Mouse (Mus musculus) intestine, postnatal 0 days (tissue): ENCODE results near the gene Zfp213. TPM values are rescaled to one million over a fixed set of nuclear protein-coding genes. Genes with fewer than 3 reads are reported as not detected.

Experiments used
- ATAC-seq: fragments of 200-750 bp; cut with Nextera tagmentation; 2 replicates; pipeline ENCODE4 v1.8.0; 2017; ENCODE audit warnings: mild to moderate bottlenecking, moderate TSS enrichment, moderate library complexity
- H3K27ac ChIP-seq: fragments of 300-500 bp; sonication (generic); 2 replicates; pipeline ENCODE4 v1.5.1; 2014; ENCODE audit warnings: mild to moderate bottlenecking, low read depth, low read length, moderate library complexity
- H3K27me3 ChIP-seq: fragments of 300-500 bp; sonication (generic); replicated peaks from 2 replicates; pipeline ENCODE4 v1.6.1; 2014; ENCODE audit warnings: low read length, mixed read lengths; ENCODE audit not compliant: control insufficient read depth, insufficient read depth
- H3K36me3 ChIP-seq: fragments of 300-500 bp; sonication (generic); 2 replicates; pipeline ENCODE4 v1.6.1; 2014; ENCODE audit warnings: mild to moderate bottlenecking, moderate library complexity; ENCODE audit not compliant: control insufficient read depth, insufficient read depth
- H3K4me1 ChIP-seq: fragments of 300-500 bp; sonication (generic); replicated peaks from 2 replicates; pipeline ENCODE4 v1.6.1; 2014; ENCODE audit warnings: antibody characterized with exemption, low read length, mixed read lengths; ENCODE audit not compliant: control insufficient read depth, insufficient read depth
- H3K4me2 ChIP-seq: fragments of 300-500 bp; sonication (generic); replicated peaks from 2 replicates; pipeline ENCODE4 v1.6.1; 2014; ENCODE audit warnings: low read depth, mild to moderate bottlenecking, moderate library complexity
- H3K4me3 ChIP-seq: fragments of 300-500 bp; sonication (generic); 2 replicates; pipeline ENCODE4 v1.5.1; 2014; ENCODE audit warnings: low read depth, low read length
- H3K9ac ChIP-seq: fragments of 300-500 bp; sonication (generic); 2 replicates; pipeline ENCODE4 v1.6.1; 2014; ENCODE audit warnings: mild to moderate bottlenecking, low read depth, low read length
- H3K9me3 ChIP-seq: fragments of 300-500 bp; sonication (generic); 2 replicates; pipeline ENCODE4 v1.6.1; 2016; ENCODE audit warnings: mixed run types; ENCODE audit not compliant: control insufficient read depth
- CTCF ChIP-seq: sonication (generic); IDR thresholded peaks from 2 replicates; pipeline ENCODE4 v1.5.1; 2016; ENCODE audit warnings: low read depth, mild to moderate bottlenecking, control low read depth, antibody characterized with exemption, moderate library complexity
- WGBS: fragments of 180-500 bp; shearing (Covaris S2); extraction: QIAGEN DNeasy Blood & Tissue Kit; methylation state at CpG from one replicate; pipeline ENCODE4 v1.1.7; 2014; 5-methylcytosine and 5-hydroxymethylcytosine counted together
- polyA plus RNA-seq: library from polyadenylated mRNA; unstranded; fragments of >200 nt; fragmentation: Nextera tagmentation; extraction: Ambion mirVana; gene quantifications from 2 replicates; pipeline ENCODE4 v1.2.1, GENCODE M21; 2015

The Zfp213 gene
- polyA plus RNA-seq = 8.1 and 8.2 TPM in 2 replicates

DNA sequence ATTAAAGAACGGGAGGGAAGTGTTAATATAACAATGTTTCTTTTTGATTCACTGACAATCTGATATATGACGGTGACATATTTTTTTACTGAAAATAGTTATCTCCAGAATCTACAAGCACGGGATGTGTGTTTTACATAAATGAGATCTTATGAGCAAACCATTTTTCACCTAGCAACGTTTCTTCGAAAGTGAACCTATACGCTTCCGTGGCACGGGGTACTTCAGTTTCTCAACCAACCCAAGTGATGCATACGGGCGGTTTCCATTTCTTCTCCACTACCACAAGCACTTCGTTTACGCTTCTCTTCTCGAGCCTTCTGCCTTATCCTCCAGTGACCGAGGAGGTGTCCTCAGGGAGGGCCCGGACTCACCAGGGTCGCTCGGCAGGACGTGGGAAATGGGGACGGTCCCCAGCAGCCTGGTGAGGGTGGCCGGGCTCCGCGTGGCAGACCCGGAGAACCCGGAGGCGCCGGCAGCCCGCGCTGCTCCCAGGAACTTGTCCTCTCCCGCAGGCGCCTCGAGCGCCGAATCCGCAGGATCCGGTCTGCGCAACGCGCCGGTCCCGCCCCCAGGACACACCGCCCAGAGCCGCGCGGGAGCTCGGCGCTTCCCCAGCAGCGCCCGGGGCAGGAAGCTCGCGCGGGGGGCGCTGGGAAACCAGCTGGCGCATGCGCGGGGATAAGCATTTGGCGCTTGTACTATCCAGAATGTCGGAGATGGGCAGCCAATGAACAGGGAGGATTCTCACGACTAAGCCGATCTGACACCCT is at the start of gene Zfp213:
TSS of gene Zfp213 (minus strand) at position 644 of the 773 bp plus-strand sequence.
- no peaks in the 10 kb centered on the region for H3K4me1 ChIP-seq
- H3K9me3 ChIP-seq = no peaks in the 10 kb centered on the region
- H3K9ac ChIP-seq = peak within 1 kb of the TSS; percentile 77
- peak within 1 kb of the TSS; percentile 85 for H3K4me2 ChIP-seq
- peaks cover 17% of the 10 kb centered on the region; the same call in 1 of the 2 replicates for H3K36me3 ChIP-seq
- ATAC-seq = peak; percentile 98
- TF ChIP-seq CTCF = no peak
- H3K4me3 ChIP-seq = peak within 1 kb of the TSS; percentile 65
- WGBS = under 1% methylated on average over 59 of the region's 59 CpGs
- peak within 1 kb of the TSS; percentile 93 for H3K27ac ChIP-seq
- no peaks in the 10 kb centered on the region for H3K27me3 ChIP-seq

DNA sequence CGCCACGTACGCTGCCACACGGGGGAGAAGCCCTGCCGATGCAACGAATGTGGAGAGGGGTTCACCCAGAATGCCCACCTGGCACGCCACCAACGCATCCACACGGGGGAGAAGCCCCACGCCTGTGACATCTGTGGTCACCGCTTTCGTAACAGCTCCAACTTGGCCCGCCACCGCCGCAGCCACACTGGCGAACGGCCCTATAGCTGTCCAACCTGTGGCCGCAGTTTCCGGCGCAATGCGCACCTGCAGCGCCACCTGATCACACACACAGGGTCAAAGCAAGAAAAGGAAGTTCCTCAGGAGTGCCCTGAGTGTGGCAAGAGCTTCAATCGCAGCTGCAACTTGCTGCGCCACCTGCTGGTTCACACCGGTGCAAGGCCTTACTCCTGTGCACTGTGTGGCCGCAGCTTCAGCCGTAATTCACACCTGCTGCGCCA is 46.3 kb upstream of the Zfp213 start:
- H3K27me3 ChIP-seq = no peaks in the 10 kb centered on the region
- no peaks in the 10 kb centered on the region for H3K36me3 ChIP-seq
- WGBS = 78% methylated on average over 27 of the region's 28 CpGs
- no peaks in the 10 kb centered on the region for H3K9me3 ChIP-seq
- no peak overlapping the region for H3K4me2 ChIP-seq
- H3K27ac ChIP-seq = no peak overlapping the region
- no peak overlapping the region for H3K9ac ChIP-seq
- no peaks in the 10 kb centered on the region for H3K4me1 ChIP-seq
- H3K4me3 ChIP-seq = no peak overlapping the region
- TF ChIP-seq CTCF = peak; percentile 89
- ATAC-seq = peak; percentile 69

DNA sequence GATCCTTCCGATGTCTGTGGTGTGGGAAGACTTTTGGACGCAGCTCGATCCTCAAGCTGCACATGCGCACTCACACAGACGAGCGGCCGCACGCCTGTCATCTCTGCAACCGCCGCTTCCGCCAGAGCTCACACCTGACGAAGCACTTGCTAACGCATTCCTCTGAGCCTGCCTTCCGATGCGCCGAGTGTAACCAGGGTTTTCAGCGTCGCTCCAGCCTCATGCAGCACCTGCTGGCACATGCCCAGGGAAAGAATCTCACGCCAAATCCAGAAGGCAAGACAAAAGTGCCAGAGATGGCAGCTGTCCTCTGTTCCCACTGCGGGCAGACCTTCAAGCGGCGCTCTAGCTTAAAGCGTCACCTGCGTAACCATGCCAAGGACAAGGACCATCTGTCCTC is 45.6 kb upstream of the Zfp213 start:
- no peak overlapping the region for H3K4me2 ChIP-seq
- H3K4me3 ChIP-seq = no peak overlapping the region
- TF ChIP-seq CTCF = no peak
- no peak overlapping the region for H3K27ac ChIP-seq
- H3K36me3 ChIP-seq = no peaks in the 10 kb centered on the region
- no peaks in the 10 kb centered on the region for H3K27me3 ChIP-seq
- no peaks in the 10 kb centered on the region for H3K9me3 ChIP-seq
- WGBS = 92% methylated on average over 24 of the region's 24 CpGs
- H3K4me1 ChIP-seq = no peaks in the 10 kb centered on the region
- no peak overlapping the region for H3K9ac ChIP-seq
- no peak for ATAC-seq

DNA sequence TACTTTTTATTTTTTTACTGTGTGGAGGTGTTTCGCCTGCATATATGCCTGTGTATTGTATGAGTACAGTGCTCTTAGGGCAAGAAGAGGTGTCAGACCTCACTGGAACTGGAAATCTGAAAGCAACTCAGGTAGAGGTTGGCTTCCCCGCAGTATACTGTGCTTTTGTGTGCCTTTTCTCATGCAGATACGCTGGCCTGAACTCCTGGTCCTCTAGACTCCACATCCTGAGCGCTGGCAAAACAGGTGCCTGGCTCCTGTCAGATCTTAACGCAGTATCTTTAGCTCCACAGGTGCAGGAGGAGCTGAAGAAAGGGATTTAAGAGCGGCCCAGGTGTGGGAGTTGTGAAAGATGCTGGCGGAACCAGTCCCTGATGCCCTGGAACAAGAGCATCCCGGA is 41.2 kb upstream of the Zfp213 start:
- no peak overlapping the region for H3K4me2 ChIP-seq
- ATAC-seq = no peak
- no peak for TF ChIP-seq CTCF

DNA sequence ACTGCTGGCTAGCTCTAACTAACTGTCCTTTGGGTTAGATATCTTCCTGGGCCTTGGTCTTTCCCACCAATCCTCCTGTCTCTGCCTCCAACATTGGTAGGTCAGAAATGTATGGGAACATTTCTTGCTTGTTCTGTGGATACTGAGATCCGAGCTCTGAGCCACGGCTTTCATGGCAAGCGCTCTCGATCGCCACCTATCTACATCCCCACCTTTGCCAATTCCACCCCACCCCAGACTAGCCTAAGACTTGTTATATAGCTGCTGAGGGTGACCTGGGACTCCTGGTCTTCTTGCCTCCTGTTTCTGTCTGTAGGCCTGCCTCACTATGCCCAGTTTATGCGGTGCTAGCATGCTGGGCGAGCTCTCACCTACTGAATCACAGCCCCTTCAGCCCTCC is 40.4 kb upstream of the Zfp213 start:
- Histone ChIP-seq H3K9ac (no peak overlapping the region), H3K36me3 (no peaks in the 10 kb centered on the region), H3K4me3 (no peak overlapping the region), H3K4me2 (no peak overlapping the region), H3K9me3 (no peaks in the 10 kb centered on the region), H3K27me3 (no peaks in the 10 kb centered on the region), H3K27ac (no peak overlapping the region), H3K4me1 (peaks cover 4% of the 10 kb centered on the region; the same call in 1 of the 2 replicates)
- peak; percentile 43 for TF ChIP-seq CTCF
- WGBS = 82% methylated on average over 7 of the region's 7 CpGs
- no peak for ATAC-seq

More for the DNA sequence above, 41.2 kb upstream of the Zfp213 start:
- Histone ChIP-seq H3K36me3 (no peaks in the 10 kb centered on the region), H3K9me3 (no peaks in the 10 kb centered on the region), H3K27me3 (no peaks in the 10 kb centered on the region), H3K4me3 (no peak overlapping the region), H3K9ac (no peak overlapping the region), H3K4me1 (no peaks in the 10 kb centered on the region), H3K27ac (no peak overlapping the region)
- WGBS = 86% methylated on average over 8 of the region's 8 CpGs

DNA sequence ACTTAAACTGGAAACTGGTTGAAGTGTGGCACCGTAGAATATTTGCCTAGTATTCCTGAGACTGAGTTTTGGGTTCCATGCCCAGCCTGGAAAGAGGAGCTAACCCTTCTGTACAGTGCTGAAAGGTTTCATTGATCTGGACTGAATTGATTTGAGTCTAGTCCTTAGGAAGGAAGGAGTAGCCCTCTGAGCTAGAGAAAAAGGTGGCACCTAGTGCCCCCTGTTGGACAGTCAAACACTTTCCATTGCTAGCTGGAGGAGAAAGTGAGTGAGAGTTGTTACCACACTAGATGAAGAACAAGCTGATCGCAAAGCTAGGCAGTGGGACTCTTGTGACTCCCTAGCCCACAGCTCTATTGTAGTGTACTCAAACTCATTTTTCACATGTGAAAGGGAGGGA is 39.5 kb upstream of the Zfp213 start:
- Histone ChIP-seq H3K4me2 (no peak overlapping the region), H3K4me1 (peaks cover 4% of the 10 kb centered on the region; the same call in 1 of the 2 replicates), H3K9me3 (no peaks in the 10 kb centered on the region), H3K27me3 (no peaks in the 10 kb centered on the region), H3K4me3 (no peak overlapping the region), H3K9ac (no peak overlapping the region), H3K36me3 (no peaks in the 10 kb centered on the region), H3K27ac (no peak overlapping the region)
- ATAC-seq = no peak
- peak; percentile 72 for TF ChIP-seq CTCF
- 72% methylated on average over 2 of the region's 2 CpGs for WGBS
